Mouse (Mus musculus): ENCODE data around the gene Mageb5. TPM values are rescaled to one million over a fixed set of nuclear protein-coding genes. Genes with fewer than 3 reads are reported as not detected.
"Not testable (repeated sequence)": the region's sequence is repeated elsewhere in the genome, so short reads cannot be mapped to it uniquely, and the experiment has no call there.

The Mageb5 gene
- not detected for polyA plus RNA-seq (2021)

- in situ Hi-C loops (cut with MboI; ENCODE audit: low pct_unique_long_range_greater_than_20kb); DNase-seq (ENCODE audit: low read depth, low spot score); ATAC-seq; H3K27me3 ChIP-seq; POLR2A ChIA-PET; CTCF ChIA-PET: not testable (repeated sequence)
Observed at GRCm38 (mm10) chrX:91782918-91783317, at the start of gene Mageb5. Gene Mageb5, minus strand, starts transcription at chrX:91783018.

GRCm38 (mm10) chrX:91759591-91760226, 23.1 kb downstream of the Mageb5 start:
- H3K27me3 ChIP-seq; POLR2A ChIA-PET; DNase-seq (ENCODE audit: low read depth, low spot score); ATAC-seq; CTCF ChIA-PET; in situ Hi-C loops (cut with MboI; ENCODE audit: low pct_unique_long_range_greater_than_20kb): not testable (repeated sequence)

Other genes with a start within 250 kb of the Mageb5 start
- gene 1700084M14Rik, start 207.1 kb downstream of the Mageb5 start, polyA plus RNA-seq (2021), result not detected
- gene Gm14781, start 150.8 kb downstream of the Mageb5 start, polyA plus RNA-seq (2021), result not detected
- not detected for gene Mageb1, start 233.3 kb upstream of the Mageb5 start, polyA plus RNA-seq (2021)

Measured in Patski (cell line).